Mouse (Mus musculus) cerebellum, postnatal 14 days (tissue): ENCODE data around the gene Smco3.
"Not testable (repeated sequence)": the region's sequence is repeated elsewhere in the genome, so short reads cannot be mapped to it uniquely, and the experiment has no call there.

Experiments
- DNase-seq, 2 experiments: peaks; one replicate each; pipeline ENCODE4 v3.0.0; 2021; ENCODE audit warnings: mixed read lengths in 2 of 2

Smco3 gene

GRCm38 (mm10) chr6:136804705-136805408 lies 30.4 kb downstream of the Smco3 start:
- no peak for DNase-seq

- DNase-seq = peak; percentile 97 to 99
Observed at GRCm38 (mm10) chr6:136803739-136804633, 31.3 kb downstream of the Smco3 start, which contains the start of gene Hist4h4. TSS of gene Hist4h4 (minus strand) at chr6:136804415.

GRCm38 (mm10) chr6:136803093-136803738 lies 32.0 kb downstream of the Smco3 start:
- DNase-seq = no peak

GRCm38 (mm10) chr6:136801274-136801673 lies 34.0 kb downstream of the Smco3 start:
- DNase-seq = no peak

DNA sequence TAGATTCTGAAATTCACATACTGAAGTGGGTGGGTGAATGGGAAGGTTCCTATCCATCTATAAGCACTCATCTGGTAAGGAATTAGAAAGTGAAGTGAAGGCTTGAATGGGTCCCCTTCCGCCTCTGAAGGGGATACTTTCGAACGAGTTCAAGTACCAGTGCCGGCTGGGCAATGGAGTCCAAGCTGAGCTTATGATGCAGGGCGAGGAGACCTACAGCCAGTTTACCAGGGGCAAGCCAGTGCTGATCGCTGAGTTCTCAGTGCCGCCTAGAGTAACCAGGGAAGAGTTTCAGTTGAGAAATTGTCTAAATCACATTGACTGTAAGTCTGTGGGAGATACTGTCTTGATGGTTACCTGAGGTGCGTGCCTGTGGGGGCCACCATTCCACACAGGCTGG lies 34.5 kb downstream of the Smco3 start:
- no peak for DNase-seq

- DNase-seq = not testable (repeated sequence)
Observed at GRCm38 (mm10) chr6:136797874-136798693, 37.2 kb downstream of the Smco3 start.

GRCm38 (mm10) chr6:136795850-136796249 lies 39.4 kb downstream of the Smco3 start:
- no peak for DNase-seq

GRCm38 (mm10) chr6:136795110-136795509 lies 40.1 kb downstream of the Smco3 start:
- DNase-seq = no peak

- no peak for DNase-seq
Observed at GRCm38 (mm10) chr6:136793831-136794525, 41.3 kb downstream of the Smco3 start.

DNA sequence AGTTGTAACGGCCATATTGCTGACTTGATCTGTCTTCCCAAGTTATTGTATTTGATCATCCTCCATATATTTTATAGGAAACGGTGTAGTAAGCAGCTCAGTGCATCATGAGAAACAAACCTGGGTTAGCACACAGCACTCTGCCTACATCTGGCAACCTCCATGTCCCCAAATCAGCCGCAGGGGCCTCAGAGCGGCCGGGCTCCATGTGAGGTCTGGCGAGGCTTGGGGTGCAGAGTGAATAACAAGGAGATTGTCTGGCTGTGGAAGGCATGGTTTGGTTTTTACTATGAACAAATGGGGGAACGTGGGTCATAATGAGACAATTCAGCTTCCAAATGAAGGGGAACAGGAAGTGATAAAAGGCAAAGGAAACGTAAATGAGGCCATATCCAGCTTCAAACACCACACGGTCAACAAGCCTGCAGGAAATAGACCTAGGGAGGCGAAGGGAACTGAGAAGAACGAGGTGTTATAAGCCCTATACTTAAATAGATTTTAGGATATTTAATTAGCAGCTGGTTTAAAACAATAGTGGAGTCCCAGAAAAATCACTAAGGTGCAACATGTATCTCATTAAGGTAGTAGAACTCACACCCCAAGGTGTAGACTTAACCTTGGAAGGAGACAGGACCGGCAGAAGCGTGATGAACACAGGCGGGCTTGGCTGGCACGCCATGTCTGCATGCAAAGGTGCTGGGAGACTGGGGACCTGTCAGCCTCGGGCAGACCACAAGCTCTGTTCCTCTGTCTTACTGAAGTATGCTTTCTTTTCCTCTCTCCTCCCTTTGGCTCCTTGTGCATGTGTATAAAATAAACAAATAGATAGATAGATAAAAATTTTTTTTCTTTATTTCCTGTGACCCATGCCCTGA lies 42.1 kb downstream of the Smco3 start:
- DNase-seq = no peak

DNA sequence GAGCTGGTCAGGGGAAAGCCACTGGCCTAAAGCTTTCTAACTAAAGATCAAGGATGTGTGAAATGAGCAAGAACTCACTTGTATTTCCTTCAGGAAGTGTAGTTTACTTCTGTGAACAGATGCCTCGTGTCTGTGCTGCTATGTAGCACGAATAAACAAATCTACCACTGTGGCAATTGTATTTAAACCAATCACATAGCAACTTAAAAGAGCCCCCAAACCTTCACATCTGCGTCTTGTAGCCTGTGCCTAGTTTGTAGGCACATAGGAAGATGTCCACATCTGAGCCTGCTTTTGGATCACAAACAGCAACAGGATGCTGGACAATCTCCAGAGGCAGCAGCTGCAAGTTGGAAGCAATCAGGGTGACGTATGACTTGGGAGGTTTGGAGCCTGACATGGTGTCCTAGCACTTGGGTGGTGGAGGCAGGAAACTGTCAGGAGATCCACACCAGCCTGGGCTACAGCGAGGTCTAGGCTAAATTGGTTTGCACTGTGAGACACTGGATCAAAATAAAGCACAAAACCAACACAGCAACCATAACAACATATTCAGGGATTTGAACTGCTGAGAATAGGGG lies 45.8 kb downstream of the Smco3 start:
- DNase-seq = peak in 1 of 2 experiments; percentile 15

DNA sequence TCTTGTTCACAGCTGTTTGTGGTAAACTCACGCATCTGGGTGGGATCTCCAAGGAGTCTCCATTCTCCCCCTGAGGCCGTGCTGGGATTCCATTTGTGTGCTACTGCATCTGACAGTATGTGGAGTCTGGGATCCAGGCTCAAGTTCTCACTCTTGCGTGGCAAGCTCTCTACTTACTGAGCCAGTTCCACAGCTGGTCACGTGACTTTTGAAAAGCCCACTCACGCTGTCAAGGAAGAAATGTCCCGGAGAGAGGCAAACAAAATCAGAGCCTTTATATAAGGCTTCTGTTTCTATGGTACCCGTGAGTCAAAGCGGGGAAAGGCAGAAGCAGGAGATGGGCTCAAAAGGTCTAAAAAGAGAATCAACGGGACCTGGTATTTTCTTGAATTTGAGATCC lies 52.5 kb downstream of the Smco3 start:
- DNase-seq = no peak

DNA sequence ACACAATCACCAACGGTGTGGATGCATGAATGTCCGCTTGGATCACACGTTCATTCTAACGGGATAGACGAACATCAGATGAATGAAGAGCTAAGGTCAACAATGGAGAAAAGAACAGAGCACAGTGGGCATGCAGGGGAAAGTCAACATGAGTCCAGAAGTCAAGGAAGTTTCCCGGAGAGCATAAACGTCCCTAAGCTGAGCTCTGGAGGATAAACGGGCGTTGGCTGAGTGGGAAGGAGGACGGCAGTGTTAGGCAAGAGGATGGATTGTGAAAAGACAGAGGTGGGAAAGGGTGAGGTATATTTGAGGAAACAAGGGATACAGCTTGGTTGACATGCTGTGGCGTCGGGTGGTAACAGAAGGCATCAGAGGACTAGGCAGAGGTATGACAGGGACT lies 53.1 kb downstream of the Smco3 start:
- DNase-seq = no peak

GRCm38 (mm10) chr6:136781377-136781986 lies 53.8 kb downstream of the Smco3 start, which contains the start of gene Gucy2c:
TSS of gene Gucy2c (minus strand) at chr6:136781765.
- no peak for DNase-seq
